Mouse (Mus musculus) G1E (cell line): Measurements from ENCODE around the gene Mfsd4a.

ENCODE experiments used
- CTCF ChIP-seq: IDR thresholded peaks from 2 replicates; pipeline ENCODE4 v1.5.1; 2012; ENCODE audit warnings: low read depth, low read length, inconsistent platforms, mixed read lengths
- GATA1 ChIP-seq: IDR thresholded peaks from 2 replicates; pipeline ENCODE4 v1.6.1; 2012; ENCODE audit warnings: borderline replicate concordance, low read length, inconsistent platforms, mixed read lengths
- GATA2 ChIP-seq: IDR thresholded peaks from 2 replicates; pipeline ENCODE4 v1.6.1; 2012; ENCODE audit warnings: low read depth, low read length, inconsistent platforms, borderline replicate concordance
- POLR2AphosphoS5 ChIP-seq: IDR thresholded peaks from 2 replicates; pipeline ENCODE4 v1.6.1; 2012; ENCODE audit warnings: low read depth, low read length, inconsistent platforms; ENCODE audit not compliant: insufficient replicate concordance
- TAL1 ChIP-seq: conservative IDR thresholded peaks from 2 replicates; pipeline ENCODE4 v1.6.1; 2012; ENCODE audit warnings: low read depth, low read length, inconsistent platforms, mixed read lengths

GRCm38 (mm10) chr1:132014800-132015199 is 53.1 kb downstream of the Mfsd4a start:
- TF ChIP-seq CTCF: peak; percentile 66
- no peak for TF ChIP-seq TAL1
- no peak for TF ChIP-seq GATA1
- no peak for TF ChIP-seq GATA2
- TF ChIP-seq POLR2AphosphoS5: no peak
